Mouse (Mus musculus): ENCODE measurements around the gene AW011738. TPM values are rescaled to one million over a fixed set of nuclear protein-coding genes. Genes with fewer than 3 reads are reported as not detected.

AW011738 gene
- total and polyA plus RNA-seq, 3 experiments: 0.11 TPM; not detected in 2

DNA sequence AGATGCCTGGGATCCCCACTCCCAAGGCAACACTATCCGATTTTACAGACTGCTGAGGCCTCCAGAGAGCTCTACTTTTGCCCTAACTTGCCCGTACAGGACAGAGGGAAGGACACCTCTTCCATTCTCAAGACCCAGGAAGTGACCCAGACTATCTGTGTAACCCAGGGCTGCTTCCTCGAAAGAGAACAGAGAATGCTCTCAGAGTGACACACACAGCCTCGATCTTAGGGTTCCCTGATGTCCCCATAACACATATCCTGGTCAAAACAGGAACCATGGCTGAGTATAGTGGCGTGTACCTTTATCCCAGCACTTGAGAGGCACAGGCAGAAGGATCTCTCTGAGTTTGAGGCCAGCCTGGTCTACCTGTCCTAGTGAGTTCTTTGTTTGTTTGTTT is 19.4 kb upstream of the AW011738 start:
- Histone ChIP-seq H3K27me3 (ENCODE audit: insufficient read depth, low read length) (peaks cover 21% of the 10 kb centered on the region), H3K4me3 (ENCODE audit: low read depth, low read length) (no peak overlapping the region), H3K36me3 (replicated peaks) (no peaks in the 10 kb centered on the region), H3K9me3 (replicated peaks) (peaks cover 7% of the 10 kb centered on the region), H3K4me1 (ENCODE audit: insufficient read depth, low read depth, low read length) (no peaks in the 10 kb centered on the region; the same call in 1 of the 2 replicates)
- no peak for TF ChIP-seq GATA2 (IDR thresholded peaks at IDR 0.05; ENCODE audit: borderline replicate concordance, low read depth, low read length)
- TF ChIP-seq GATA1 (IDR thresholded peaks at IDR 0.05; ENCODE audit: borderline replicate concordance, low read length): no peak
- TF ChIP-seq TAL1 (conservative IDR thresholded peaks at IDR 0.05; ENCODE audit: low read depth, low read length): no peak
- no peak for TF ChIP-seq CTCF (IDR thresholded peaks at IDR 0.05; ENCODE audit: low read depth, low read length)
- no peak for TF ChIP-seq POLR2AphosphoS5 (IDR thresholded peaks at IDR 0.05; ENCODE audit: insufficient replicate concordance, low read depth, low read length)
- DNase-seq (ENCODE audit: low spot score): no peak
- ATAC-seq (ENCODE audit: extremely low read depth, insufficient number of reproducible peaks, low FRiP score, poor library complexity, severe bottlenecking): no peak

DNA sequence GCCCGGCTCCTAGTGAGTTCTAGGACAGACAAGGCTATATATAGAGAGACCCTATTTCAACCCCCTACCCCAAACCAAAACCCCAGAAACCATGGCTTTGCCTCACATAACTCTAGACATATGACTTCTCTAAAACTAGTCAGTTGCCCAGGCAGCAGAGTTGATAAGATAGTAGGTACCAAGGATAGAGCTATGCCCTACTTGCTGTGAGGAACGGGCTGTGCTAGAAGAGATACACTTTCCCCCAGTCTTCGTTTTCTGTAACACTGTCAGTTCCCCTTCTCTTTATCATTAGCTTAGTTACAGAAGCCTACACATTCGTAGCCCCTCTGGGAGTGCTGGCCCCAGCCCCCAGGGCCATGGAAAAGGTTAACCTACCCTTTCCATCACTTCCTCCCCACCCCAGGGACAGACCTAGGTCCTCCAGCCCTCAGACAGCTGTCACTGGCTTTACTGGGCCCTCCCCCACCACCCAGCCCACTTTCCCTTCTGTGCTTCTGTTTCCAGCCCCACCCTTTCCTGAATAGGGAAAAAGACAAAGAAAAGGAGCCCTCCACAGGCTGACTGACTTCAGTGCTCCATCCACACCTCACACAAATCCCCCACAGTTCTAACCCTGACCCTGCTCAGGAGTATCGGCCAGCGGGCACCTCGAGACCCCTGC is 18.7 kb upstream of the AW011738 start:
- no peak overlapping the region for H3K4me3 ChIP-seq (ENCODE audit: low read depth, low read length)

DNA sequence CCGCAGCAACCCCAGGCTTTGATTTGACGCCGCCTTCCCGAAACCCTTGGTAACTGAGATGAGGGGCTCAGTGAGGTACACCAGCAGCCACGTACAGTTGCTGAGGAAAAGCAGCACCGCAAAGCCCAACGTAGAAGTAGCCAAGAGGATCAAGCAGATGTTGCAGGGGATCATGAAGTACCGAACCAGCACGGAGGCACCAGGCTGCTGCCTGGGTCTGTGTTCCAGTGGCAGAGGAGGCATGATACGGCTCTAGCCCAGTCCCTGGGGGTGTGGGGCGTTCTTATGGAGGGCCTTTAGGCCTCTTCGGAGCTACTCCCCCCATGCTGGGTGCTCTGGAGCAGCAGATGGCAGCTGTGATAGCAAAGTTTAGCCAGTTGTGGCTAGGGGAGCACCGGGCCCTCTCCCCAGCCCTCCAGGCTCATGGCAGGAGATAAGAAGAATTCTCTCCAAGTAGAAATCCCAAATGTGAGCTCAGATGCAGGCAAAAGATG is 17.6 kb upstream of the AW011738 start:
- H3K9me3 ChIP-seq (replicated peaks): no peaks in the 10 kb centered on the region
- no peaks in the 10 kb centered on the region; the same call in 1 of the 2 replicates for H3K4me1 ChIP-seq (ENCODE audit: insufficient read depth, low read depth, low read length)
- ATAC-seq (ENCODE audit: extremely low read depth, insufficient number of reproducible peaks, low FRiP score, poor library complexity, severe bottlenecking) (no peak), DNase-seq (ENCODE audit: low spot score) (no peak)
- no peaks in the 10 kb centered on the region for H3K36me3 ChIP-seq (replicated peaks)
- peaks cover 31% of the 10 kb centered on the region for H3K27me3 ChIP-seq (ENCODE audit: insufficient read depth, low read length)
- no peak overlapping the region for H3K4me3 ChIP-seq (ENCODE audit: low read depth, low read length)
- no peak for TF ChIP-seq CTCF (IDR thresholded peaks at IDR 0.05; ENCODE audit: low read depth, low read length)
- TF ChIP-seq GATA1 (IDR thresholded peaks at IDR 0.05; ENCODE audit: borderline replicate concordance, low read length): no peak
- TF ChIP-seq POLR2AphosphoS5 (IDR thresholded peaks at IDR 0.05; ENCODE audit: insufficient replicate concordance, low read depth, low read length): no peak
- TF ChIP-seq GATA2 (IDR thresholded peaks at IDR 0.05; ENCODE audit: borderline replicate concordance, low read depth, low read length): no peak
- no peak for TF ChIP-seq TAL1 (conservative IDR thresholded peaks at IDR 0.05; ENCODE audit: low read depth, low read length)

More for the DNA sequence above, 18.7 kb upstream of the AW011738 start:
- no peak for ATAC-seq (ENCODE audit: extremely low read depth, insufficient number of reproducible peaks, low FRiP score, poor library complexity, severe bottlenecking)
- DNase-seq (ENCODE audit: low spot score): no peak
- H3K36me3 ChIP-seq (replicated peaks): no peaks in the 10 kb centered on the region
- H3K9me3 ChIP-seq (replicated peaks): no peaks in the 10 kb centered on the region
- TF ChIP-seq POLR2AphosphoS5 (IDR thresholded peaks at IDR 0.05; ENCODE audit: insufficient replicate concordance, low read depth, low read length) (no peak), GATA2 (IDR thresholded peaks at IDR 0.05; ENCODE audit: borderline replicate concordance, low read depth, low read length) (no peak), TAL1 (conservative IDR thresholded peaks at IDR 0.05; ENCODE audit: low read depth, low read length) (no peak), GATA1 (IDR thresholded peaks at IDR 0.05; ENCODE audit: borderline replicate concordance, low read length) (no peak), CTCF (IDR thresholded peaks at IDR 0.05; ENCODE audit: low read depth, low read length) (no peak)
- H3K27me3 ChIP-seq (ENCODE audit: insufficient read depth, low read length): peaks cover 24% of the 10 kb centered on the region
- H3K4me1 ChIP-seq (ENCODE audit: insufficient read depth, low read depth, low read length): no peaks in the 10 kb centered on the region; the same call in 1 of the 2 replicates

DNA sequence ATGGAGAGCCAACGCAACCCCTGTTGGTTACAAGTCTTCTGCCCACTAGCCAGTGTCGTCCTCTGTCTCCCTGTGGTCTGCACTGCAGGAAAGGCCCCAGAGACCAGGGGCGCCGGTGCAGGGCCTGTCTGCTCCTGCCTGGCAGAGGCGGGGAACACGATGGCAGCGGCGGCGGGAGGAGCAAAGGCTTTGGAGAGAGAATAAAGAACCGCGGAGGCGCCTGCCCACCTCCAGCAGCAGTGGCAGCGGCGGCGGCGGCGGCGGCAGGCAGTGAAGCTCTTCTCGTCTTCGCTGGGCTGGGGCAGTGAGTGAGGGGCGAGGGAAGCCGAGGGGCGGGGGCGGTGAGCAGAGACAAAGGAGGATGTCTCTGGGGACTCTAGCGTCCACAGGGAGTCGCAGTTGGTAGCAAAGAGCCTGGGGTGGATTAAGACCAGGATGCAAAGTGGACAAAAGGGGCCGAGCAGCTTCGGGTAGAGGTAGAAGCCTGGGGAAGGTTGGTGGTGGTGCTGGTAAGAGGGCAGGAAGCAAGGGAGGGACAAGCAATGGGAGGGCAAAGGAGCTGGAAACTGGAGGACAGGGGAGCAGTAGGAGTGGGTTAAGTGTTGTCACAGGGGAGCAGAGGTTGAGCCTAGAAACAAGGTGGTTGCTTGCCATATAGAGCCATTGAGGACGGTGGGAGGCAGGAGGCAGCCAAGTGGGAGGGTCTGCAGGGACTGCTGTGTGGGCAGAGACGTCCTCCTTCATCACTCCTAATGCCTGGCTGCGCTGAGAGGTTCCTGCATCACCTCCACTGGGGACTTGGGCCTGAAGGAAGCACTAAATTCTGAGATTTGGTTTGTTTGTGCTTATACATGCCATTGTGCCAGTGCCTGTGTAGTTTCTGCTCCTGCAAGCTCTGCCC is 16.9 kb upstream of the AW011738 start:
- no peaks in the 10 kb centered on the region for H3K9me3 ChIP-seq (replicated peaks)
- H3K4me3 ChIP-seq (ENCODE audit: low read depth, low read length): no peak overlapping the region
- DNase-seq (ENCODE audit: low spot score): no peak
- no peaks in the 10 kb centered on the region for H3K36me3 ChIP-seq (replicated peaks)
- H3K27me3 ChIP-seq (ENCODE audit: insufficient read depth, low read length): peaks cover 34% of the 10 kb centered on the region
- ATAC-seq (ENCODE audit: extremely low read depth, insufficient number of reproducible peaks, low FRiP score, poor library complexity, severe bottlenecking): no peak
- no peak for TF ChIP-seq CTCF (IDR thresholded peaks at IDR 0.05; ENCODE audit: low read depth, low read length)
- TF ChIP-seq POLR2AphosphoS5 (IDR thresholded peaks at IDR 0.05; ENCODE audit: insufficient replicate concordance, low read depth, low read length): no peak
- no peak for TF ChIP-seq GATA2 (IDR thresholded peaks at IDR 0.05; ENCODE audit: borderline replicate concordance, low read depth, low read length)
- no peak for TF ChIP-seq TAL1 (conservative IDR thresholded peaks at IDR 0.05; ENCODE audit: low read depth, low read length)
- no peak for TF ChIP-seq GATA1 (IDR thresholded peaks at IDR 0.05; ENCODE audit: borderline replicate concordance, low read length)
- no peaks in the 10 kb centered on the region; the same call in 1 of the 2 replicates for H3K4me1 ChIP-seq (ENCODE audit: insufficient read depth, low read depth, low read length)

DNA sequence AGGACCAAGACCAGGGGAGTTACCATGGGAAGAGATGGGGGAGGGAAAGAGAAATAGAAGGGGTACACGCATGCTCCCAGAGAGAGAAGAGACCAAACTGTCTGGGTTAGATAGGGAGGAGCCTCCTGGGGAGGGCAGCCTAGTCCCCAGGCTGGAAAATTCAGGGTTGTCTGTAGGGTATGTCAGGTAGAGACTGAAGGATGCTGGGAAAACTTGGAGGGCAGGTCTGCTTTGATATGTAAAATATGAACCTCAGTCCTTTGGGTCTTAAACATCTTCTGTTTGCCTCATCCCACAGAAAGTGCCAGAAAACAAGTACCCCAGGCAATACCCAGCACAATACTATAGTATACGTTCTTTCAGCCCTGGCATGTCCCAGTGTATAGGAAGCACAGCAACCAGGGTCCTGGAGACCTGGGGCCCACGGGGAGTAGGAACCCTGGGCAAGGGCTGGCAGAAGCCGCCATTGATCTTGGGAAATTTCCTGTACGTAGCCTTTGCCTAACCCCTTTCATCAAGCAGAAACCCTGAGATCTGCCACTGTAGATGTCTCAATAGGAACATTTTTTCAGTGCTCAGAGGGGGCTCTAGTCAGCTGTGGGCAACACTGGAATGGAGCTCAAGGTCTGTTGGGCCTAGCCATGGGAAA is 14.8 kb upstream of the AW011738 start:
- H3K4me1 ChIP-seq (ENCODE audit: insufficient read depth, low read depth, low read length): no peaks in the 10 kb centered on the region; the same call in 1 of the 2 replicates
- no peak for TF ChIP-seq GATA2 (IDR thresholded peaks at IDR 0.05; ENCODE audit: borderline replicate concordance, low read depth, low read length)
- no peak for TF ChIP-seq TAL1 (conservative IDR thresholded peaks at IDR 0.05; ENCODE audit: low read depth, low read length)
- TF ChIP-seq CTCF (IDR thresholded peaks at IDR 0.05; ENCODE audit: low read depth, low read length): no peak
- no peak for TF ChIP-seq POLR2AphosphoS5 (IDR thresholded peaks at IDR 0.05; ENCODE audit: insufficient replicate concordance, low read depth, low read length)
- TF ChIP-seq GATA1 (IDR thresholded peaks at IDR 0.05; ENCODE audit: borderline replicate concordance, low read length): no peak
- H3K4me3 ChIP-seq (ENCODE audit: low read depth, low read length): no peak overlapping the region
- H3K9me3 ChIP-seq (replicated peaks): no peaks in the 10 kb centered on the region
- DNase-seq (ENCODE audit: low spot score) (no peak), ATAC-seq (ENCODE audit: extremely low read depth, insufficient number of reproducible peaks, low FRiP score, poor library complexity, severe bottlenecking) (no peak)
- peaks cover 52% of the 10 kb centered on the region for H3K27me3 ChIP-seq (ENCODE audit: insufficient read depth, low read length)
- no peaks in the 10 kb centered on the region for H3K36me3 ChIP-seq (replicated peaks)
